Mouse (Mus musculus): ENCODE data around the gene Tanc1. TPM values are rescaled to one million over a fixed set of nuclear protein-coding genes. Genes with fewer than 3 reads are reported as not detected.

Gene Tanc1
- polyA plus RNA-seq, 1 experiment from 2014 or later, result 40.7 TPM

DNA sequence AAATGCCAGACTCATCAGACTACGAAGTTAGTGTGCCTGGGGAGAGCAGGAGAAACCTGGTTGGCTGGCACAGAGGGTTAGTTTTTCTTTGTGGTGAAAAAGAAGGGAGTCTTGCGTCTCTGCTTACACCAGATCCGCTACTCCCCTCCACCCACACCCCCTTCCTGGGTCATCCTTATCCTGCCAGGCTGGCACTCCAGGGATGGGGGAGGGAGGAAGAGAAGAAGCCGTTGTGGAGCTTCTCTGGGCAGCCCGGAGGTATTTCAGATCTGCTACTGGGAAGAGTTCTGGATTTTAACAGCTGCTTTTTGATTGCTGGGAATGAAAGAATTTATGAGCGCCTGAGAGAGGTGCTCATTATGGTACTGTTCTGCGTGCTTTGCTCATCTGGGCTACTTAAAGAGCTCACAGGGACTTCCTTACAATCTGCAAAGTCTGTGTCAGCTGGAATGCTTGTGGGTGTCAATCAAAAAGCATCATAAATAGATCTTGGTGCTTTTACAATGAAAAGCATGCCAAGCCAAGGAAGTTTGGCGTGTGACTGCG, 1.7 kb downstream of the Tanc1 start:
- Histone ChIP-seq H3K9me3 (replicated peaks) (no peaks in the 10 kb centered on the region), H3K36me3 (no peaks in the 10 kb centered on the region), H3K4me1 (peaks cover 46% of the 10 kb centered on the region), H3K4me2 (replicated peaks) (peak overlapping the region; percentile 82), H3K27ac (replicated peaks) (peak overlapping the region; percentile 96), H3K27me3 (no peaks in the 10 kb centered on the region), H3K9ac (peak overlapping the region; percentile 93), H3K4me3 (replicated peaks) (peak overlapping the region; percentile 95)
- no peak for ATAC-seq (ENCODE audit: insufficient number of reproducible peaks, low FRiP score, low TSS enrichment, low read depth)
- WGBS, result 6% methylated on average over 9 of the region's 9 CpGs

DNA sequence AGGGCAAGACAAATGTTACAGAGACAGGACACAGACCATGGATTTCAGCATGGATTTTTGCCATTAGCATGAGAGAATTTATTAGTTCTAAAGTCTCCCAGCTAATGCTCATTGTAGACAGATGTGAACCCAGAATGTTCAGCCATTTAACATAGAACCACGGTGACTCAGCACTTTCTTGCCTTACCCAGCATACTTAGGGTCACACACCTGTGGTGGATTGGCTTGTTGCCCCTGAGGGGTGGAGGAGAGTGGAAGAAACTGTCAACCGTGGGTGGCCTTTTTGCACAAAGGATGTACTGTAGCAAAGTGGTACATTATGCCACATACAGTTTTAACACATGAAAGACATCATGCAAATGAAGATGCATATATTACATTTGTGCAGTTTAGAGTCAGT, 5.0 kb downstream of the Tanc1 start:
- H3K9ac ChIP-seq, result no peak overlapping the region
- ATAC-seq (ENCODE audit: insufficient number of reproducible peaks, low FRiP score, low TSS enrichment, low read depth), result no peak
- no peaks in the 10 kb centered on the region for H3K9me3 ChIP-seq (replicated peaks)
- H3K4me3 ChIP-seq (replicated peaks), result no peak overlapping the region
- WGBS, result 35% methylated on average over 2 of the region's 2 CpGs
- H3K4me1 ChIP-seq, result peaks cover 36% of the 10 kb centered on the region
- H3K27ac ChIP-seq (replicated peaks), result no peak overlapping the region
- H3K4me2 ChIP-seq (replicated peaks), result no peak overlapping the region
- no peaks in the 10 kb centered on the region for H3K36me3 ChIP-seq
- H3K27me3 ChIP-seq, result no peaks in the 10 kb centered on the region

DNA sequence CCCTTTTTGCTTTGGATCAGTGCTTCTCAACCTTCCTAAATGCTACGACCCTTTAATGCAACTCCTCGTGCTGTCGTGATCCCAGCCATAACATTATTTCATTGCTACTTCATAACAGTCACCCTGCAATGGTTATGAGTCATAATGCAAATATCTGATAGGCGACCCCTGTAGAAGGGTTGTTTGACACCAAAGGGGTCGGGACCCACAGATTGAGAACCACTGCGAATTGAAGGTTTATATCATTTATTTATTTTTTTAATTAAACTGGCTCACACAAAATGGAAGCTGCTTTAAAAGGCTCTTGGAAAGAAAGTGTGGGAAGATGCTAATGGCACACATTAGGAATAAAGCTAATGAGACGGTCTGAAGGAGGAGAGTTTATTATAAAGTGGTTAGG, 7.2 kb downstream of the Tanc1 start:
- H3K4me2 ChIP-seq (replicated peaks), result no peak overlapping the region
- 84% methylated on average over 7 of the region's 7 CpGs for WGBS
- no peak overlapping the region for H3K4me3 ChIP-seq (replicated peaks)
- H3K4me1 ChIP-seq, result peaks cover 33% of the 10 kb centered on the region
- H3K27me3 ChIP-seq, result no peaks in the 10 kb centered on the region
- H3K9ac ChIP-seq, result no peak overlapping the region
- ATAC-seq (ENCODE audit: insufficient number of reproducible peaks, low FRiP score, low TSS enrichment, low read depth), result no peak
- no peaks in the 10 kb centered on the region for H3K36me3 ChIP-seq
- H3K27ac ChIP-seq (replicated peaks), result no peak overlapping the region
- no peaks in the 10 kb centered on the region for H3K9me3 ChIP-seq (replicated peaks)

DNA sequence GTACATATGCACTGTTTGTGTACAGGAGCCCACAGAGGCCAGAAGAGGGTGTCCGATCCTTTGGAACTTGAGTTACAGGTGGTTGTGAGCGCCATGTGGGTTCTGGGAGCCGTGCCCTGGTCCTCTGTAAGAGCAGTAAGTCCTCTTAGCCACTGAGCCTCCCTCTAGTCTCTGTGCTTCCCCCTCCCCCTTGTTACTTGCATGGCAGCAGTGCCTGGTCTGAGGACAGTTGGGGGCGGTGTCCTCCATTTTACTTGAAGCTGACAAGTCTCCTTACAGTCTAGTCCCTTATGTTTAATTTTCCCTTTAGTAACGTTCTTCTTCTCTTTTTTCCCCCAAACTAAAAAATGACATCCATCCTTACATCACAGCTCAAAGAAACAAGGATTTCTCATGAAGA, 8.8 kb downstream of the Tanc1 start:
- no peak overlapping the region for H3K9ac ChIP-seq
- H3K4me3 ChIP-seq (replicated peaks), result no peak overlapping the region
- H3K36me3 ChIP-seq, result no peaks in the 10 kb centered on the region
- H3K4me1 ChIP-seq, result peaks cover 21% of the 10 kb centered on the region
- H3K9me3 ChIP-seq (replicated peaks), result no peaks in the 10 kb centered on the region
- H3K4me2 ChIP-seq (replicated peaks), result no peak overlapping the region
- H3K27ac ChIP-seq (replicated peaks), result no peak overlapping the region
- no peak for ATAC-seq (ENCODE audit: insufficient number of reproducible peaks, low FRiP score, low TSS enrichment, low read depth)
- no peaks in the 10 kb centered on the region for H3K27me3 ChIP-seq
- 84% methylated on average over 5 of the region's 5 CpGs for WGBS

DNA sequence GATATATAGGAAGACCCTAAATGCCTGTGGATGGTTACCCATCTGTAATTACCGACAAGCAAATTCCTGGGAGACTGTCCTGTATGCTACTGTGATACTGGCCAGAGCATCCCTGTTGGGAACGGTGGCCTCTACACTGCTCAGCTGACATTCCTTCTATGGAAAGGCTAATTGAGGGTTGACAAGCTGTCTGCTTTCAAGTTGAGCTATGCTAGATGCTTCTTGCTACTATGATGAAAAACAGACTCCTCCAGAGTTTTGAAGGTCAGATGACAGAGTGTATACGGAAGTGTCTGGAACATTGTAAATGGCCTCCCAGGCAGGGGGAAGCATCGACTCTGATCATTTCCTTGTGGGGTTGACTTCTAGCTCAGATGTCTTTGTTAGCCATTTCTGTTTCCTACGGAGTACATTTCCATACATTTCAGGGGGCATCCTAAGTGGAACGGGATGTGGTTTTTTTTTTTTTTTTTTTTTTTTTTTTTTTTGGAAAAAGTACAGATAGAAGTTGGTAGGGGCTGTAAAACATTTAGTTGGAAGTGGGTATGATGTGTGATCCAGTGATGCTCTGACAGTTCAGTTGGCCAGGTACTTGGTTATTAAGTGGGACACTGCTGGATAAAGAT, 10.8 kb downstream of the Tanc1 start:
- no peaks in the 10 kb centered on the region for H3K9me3 ChIP-seq (replicated peaks)
- H3K27me3 ChIP-seq, result no peaks in the 10 kb centered on the region
- 19% methylated on average over 6 of the region's 6 CpGs for WGBS
- H3K9ac ChIP-seq, result no peak overlapping the region
- no peak overlapping the region for H3K4me2 ChIP-seq (replicated peaks)
- H3K4me1 ChIP-seq, result peaks cover 22% of the 10 kb centered on the region
- H3K27ac ChIP-seq (replicated peaks), result no peak overlapping the region
- no peaks in the 10 kb centered on the region for H3K36me3 ChIP-seq
- peak; percentile 60 for ATAC-seq (ENCODE audit: insufficient number of reproducible peaks, low FRiP score, low TSS enrichment, low read depth)
- H3K4me3 ChIP-seq (replicated peaks), result no peak overlapping the region

DNA sequence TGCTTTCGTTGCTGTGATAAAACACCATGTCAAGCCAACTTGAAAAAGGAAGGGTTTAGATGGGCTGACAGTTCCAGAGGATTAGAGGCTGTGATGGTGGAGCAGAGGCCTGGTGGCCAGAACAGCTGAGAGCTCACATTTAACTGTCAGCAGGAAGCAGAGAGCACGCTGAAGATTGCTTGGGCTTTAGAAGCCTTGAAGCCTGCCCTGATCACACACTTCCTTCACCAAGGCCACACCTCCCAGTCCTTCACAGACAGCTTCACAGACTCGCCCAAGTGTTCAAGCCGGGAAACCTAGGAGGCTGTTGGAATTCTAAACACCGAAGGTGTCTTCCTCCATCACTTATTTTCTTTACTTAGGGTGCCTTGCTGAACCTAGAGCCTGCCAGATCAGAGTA, 12.0 kb downstream of the Tanc1 start:
- WGBS, result 69% methylated on average over 5 of the region's 5 CpGs
- H3K4me1 ChIP-seq, result peaks cover 33% of the 10 kb centered on the region
- H3K36me3 ChIP-seq, result no peaks in the 10 kb centered on the region
- no peak overlapping the region for H3K4me3 ChIP-seq (replicated peaks)
- H3K27ac ChIP-seq (replicated peaks), result no peak overlapping the region
- H3K9ac ChIP-seq, result no peak overlapping the region
- no peak overlapping the region for H3K4me2 ChIP-seq (replicated peaks)
- H3K27me3 ChIP-seq, result no peaks in the 10 kb centered on the region
- no peaks in the 10 kb centered on the region for H3K9me3 ChIP-seq (replicated peaks)
- no peak for ATAC-seq (ENCODE audit: insufficient number of reproducible peaks, low FRiP score, low TSS enrichment, low read depth)

DNA sequence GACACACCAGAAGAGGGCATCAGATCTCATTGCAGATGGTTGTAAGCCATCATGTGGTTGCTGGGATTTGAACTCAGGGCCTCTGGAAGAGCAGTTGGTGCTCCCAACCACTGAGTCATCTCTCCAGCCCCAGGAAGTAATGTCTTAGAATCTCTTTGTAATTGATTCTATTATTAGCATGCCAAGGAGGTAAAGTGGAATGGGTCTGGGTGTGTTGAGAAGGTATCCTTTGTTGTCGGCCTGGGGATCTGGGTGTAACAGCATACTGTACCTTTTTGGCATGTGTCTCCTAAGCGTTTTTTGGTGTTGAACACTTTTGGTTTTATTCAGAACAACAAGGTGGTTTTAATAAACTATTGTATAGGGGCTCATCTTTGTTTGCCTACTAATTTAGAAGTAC, 13.6 kb downstream of the Tanc1 start:
- Histone ChIP-seq H3K4me3 (replicated peaks) (no peak overlapping the region), H3K9me3 (replicated peaks) (no peaks in the 10 kb centered on the region), H3K4me2 (replicated peaks) (no peak overlapping the region), H3K36me3 (no peaks in the 10 kb centered on the region), H3K4me1 (peaks cover 47% of the 10 kb centered on the region), H3K27me3 (no peaks in the 10 kb centered on the region), H3K9ac (no peak overlapping the region), H3K27ac (replicated peaks) (no peak overlapping the region)
- ATAC-seq (ENCODE audit: insufficient number of reproducible peaks, low FRiP score, low TSS enrichment, low read depth), result no peak
- whole genome bisulfite sequencing, result 54% methylated on average over 2 of the region's 2 CpGs

DNA sequence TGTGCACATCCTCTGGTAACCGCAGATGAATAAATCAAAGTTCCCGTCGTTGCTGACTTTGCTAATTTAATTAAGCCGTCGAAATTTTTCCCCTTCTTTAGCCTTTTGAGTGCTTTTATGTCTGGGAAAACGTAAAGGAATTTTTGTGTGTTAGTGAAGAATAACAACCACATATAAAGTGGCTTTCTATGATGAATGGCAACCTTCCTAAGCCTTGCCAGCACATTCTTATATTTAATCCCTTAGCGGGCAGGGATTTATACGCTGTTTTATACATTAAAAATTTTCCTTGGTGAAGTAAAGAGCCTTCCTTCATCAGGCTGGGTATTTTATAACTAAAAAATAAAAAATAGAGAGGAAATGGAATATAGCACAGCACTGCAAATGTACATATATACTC, 14.1 kb downstream of the Tanc1 start:
- Histone ChIP-seq H3K27me3 (no peaks in the 10 kb centered on the region), H3K36me3 (no peaks in the 10 kb centered on the region), H3K27ac (replicated peaks) (no peak overlapping the region), H3K4me1 (peaks cover 52% of the 10 kb centered on the region), H3K4me2 (replicated peaks) (no peak overlapping the region), H3K4me3 (replicated peaks) (no peak overlapping the region), H3K9me3 (replicated peaks) (no peaks in the 10 kb centered on the region), H3K9ac (no peak overlapping the region)
- no peak for ATAC-seq (ENCODE audit: insufficient number of reproducible peaks, low FRiP score, low TSS enrichment, low read depth)
- 28% methylated on average over 8 of the region's 8 CpGs for WGBS

DNA sequence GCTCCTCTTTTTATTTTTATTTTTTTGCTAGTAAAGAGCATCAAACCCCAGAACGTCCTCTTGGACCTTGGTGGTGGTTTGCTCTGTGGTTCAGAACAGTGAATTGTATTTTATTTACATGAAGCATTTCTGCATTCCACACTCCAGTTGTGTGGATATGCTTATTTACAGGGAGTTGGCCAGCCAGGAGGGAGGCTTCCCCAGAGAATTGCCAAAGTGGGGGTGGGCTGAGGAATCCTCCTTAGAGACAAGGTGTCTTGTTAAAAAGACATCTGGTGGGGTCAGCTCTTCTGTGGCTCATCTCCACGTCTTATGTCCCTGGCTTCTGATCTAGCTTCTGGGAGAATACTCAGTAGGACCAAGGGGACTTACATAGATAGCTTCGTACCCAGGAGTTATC, 14.6 kb downstream of the Tanc1 start:
- WGBS, result 58% methylated on average over 3 of the region's 3 CpGs
- H3K27me3 ChIP-seq, result no peaks in the 10 kb centered on the region

DNA sequence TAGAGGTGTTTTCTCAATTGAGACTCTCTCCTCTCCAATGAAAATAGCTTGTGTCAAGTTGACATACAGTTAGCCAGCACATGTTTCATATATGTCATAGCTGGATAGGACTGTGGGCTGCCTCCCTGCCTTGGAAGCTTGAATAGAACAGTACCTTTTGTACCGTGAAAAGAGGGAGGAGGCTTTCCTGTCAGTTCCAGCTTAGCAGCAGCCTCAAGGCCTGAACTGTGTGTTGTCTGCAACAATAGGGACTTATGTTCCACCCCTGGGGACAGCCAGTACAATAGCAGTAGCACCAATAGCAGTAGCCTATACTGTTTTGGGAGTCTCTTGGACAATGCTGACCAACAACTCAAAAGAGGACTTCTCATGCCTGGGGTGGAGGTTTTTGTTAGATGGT, 15.7 kb downstream of the Tanc1 start:
- no peaks in the 10 kb centered on the region for H3K9me3 ChIP-seq (replicated peaks)
- no peak overlapping the region for H3K4me2 ChIP-seq (replicated peaks)
- H3K4me3 ChIP-seq (replicated peaks), result no peak overlapping the region
- H3K36me3 ChIP-seq, result no peaks in the 10 kb centered on the region
- H3K27me3 ChIP-seq, result no peaks in the 10 kb centered on the region
- ATAC-seq (ENCODE audit: insufficient number of reproducible peaks, low FRiP score, low TSS enrichment, low read depth), result no peak
- WGBS, result 25% methylated on average over 1 of the region's 1 CpGs
- H3K27ac ChIP-seq (replicated peaks), result no peak overlapping the region
- peaks cover 54% of the 10 kb centered on the region for H3K4me1 ChIP-seq
- H3K9ac ChIP-seq, result no peak overlapping the region

More for the DNA sequence above, 14.6 kb downstream of the Tanc1 start:
- Histone ChIP-seq H3K27ac (replicated peaks) (no peak overlapping the region), H3K9me3 (replicated peaks) (no peaks in the 10 kb centered on the region), H3K36me3 (no peaks in the 10 kb centered on the region), H3K4me2 (replicated peaks) (no peak overlapping the region), H3K4me1 (peaks cover 57% of the 10 kb centered on the region), H3K4me3 (replicated peaks) (no peak overlapping the region), H3K9ac (no peak overlapping the region)
- no peak for ATAC-seq (ENCODE audit: insufficient number of reproducible peaks, low FRiP score, low TSS enrichment, low read depth)

DNA sequence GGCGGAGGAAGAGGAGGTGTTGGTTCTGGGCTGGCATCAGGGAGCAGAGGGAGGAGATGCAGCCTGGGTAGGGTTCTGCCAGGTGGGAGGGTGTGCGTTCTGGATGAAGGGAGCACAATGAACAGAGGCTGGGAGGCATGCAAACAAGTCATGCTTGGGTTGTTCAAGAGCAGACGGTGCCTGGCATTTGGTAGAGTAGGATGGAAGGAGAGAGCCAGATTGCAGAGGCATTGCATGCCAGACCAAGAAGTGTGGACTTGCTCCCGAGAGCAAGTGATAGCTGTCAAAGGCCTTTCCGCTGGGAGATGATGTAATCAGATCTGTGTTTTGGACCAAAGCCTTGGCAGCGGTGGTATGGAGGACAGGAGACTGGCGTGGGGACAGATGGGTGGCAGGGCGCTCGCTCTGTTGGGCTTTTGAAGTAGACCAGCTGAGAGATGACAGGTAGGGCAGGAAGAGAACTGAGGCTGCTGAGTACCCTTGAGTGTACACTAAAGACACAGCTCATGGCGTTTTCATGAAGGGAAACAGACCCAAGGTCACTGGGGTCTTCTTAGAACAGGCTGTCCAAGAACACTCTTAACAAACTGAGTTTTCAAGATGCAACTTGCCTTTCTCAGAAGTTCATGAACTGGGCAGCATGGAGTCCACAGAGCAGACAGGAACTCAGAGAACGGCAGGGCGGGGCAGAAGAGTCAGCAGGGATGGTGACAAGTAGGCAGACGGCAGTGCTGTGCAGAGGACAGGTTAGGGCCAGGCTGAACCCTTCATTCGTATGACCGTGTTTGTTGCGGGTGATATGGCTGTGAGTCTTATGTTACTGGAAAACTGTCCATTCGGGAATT, 16.4 kb downstream of the Tanc1 start:
- no peak for ATAC-seq (ENCODE audit: insufficient number of reproducible peaks, low FRiP score, low TSS enrichment, low read depth)
- H3K27ac ChIP-seq (replicated peaks), result no peak overlapping the region
- no peak overlapping the region for H3K4me3 ChIP-seq (replicated peaks)
- peaks cover 52% of the 10 kb centered on the region for H3K4me1 ChIP-seq
- no peaks in the 10 kb centered on the region for H3K27me3 ChIP-seq
- 69% methylated on average over 17 of the region's 17 CpGs for WGBS
- H3K36me3 ChIP-seq, result no peaks in the 10 kb centered on the region
- H3K9ac ChIP-seq, result no peak overlapping the region
- no peaks in the 10 kb centered on the region for H3K9me3 ChIP-seq (replicated peaks)
- no peak overlapping the region for H3K4me2 ChIP-seq (replicated peaks)

Data from embryonic facial prominence, embryonic 15.5 days (tissue).